Mouse (Mus musculus) hindbrain, embryonic 14.5 days (tissue): ENCODE data around the gene Bace1. TPM values are rescaled to one million over a fixed set of nuclear protein-coding genes. Genes with fewer than 3 reads are reported as not detected.
A peak's percentile ranks its signal among the peaks of the same experiment; 100 is the strongest.
"Not testable (repeated sequence)": the region's sequence is repeated elsewhere in the genome, so short reads cannot be mapped to it uniquely, and the experiment has no call there.

ENCODE experiments used
- ATAC-seq: fragments of 200-750 bp; cut with Nextera tagmentation; 2 replicates; pipeline ENCODE4 v1.8.0; 2017; ENCODE audit warnings: moderate number of reproducible peaks, mild to moderate bottlenecking, moderate TSS enrichment, moderate library complexity; ENCODE audit not compliant: low FRiP score
- DNase-seq: peaks from one replicate; pipeline ENCODE4 v3.0.0-alpha.2; 2015; ENCODE audit warnings: low spot score
- H3K27ac ChIP-seq: fragments of 300-500 bp; sonication (generic); 2 replicates; pipeline ENCODE4 v1.5.1; 2014; ENCODE audit warnings: mild to moderate bottlenecking, moderate library complexity
- H3K27me3 ChIP-seq: fragments of 300-500 bp; sonication (generic); 2 replicates; pipeline ENCODE4 v1.6.1; 2014; ENCODE audit warnings: mild to moderate bottlenecking, low read length, mixed read lengths; ENCODE audit not compliant: control insufficient read depth, insufficient read depth
- H3K36me3 ChIP-seq: fragments of 300-500 bp; sonication (generic); replicated peaks from 2 replicates; pipeline ENCODE4 v1.6.1; 2014; ENCODE audit not compliant: control insufficient read depth, insufficient read depth
- H3K4me1 ChIP-seq: fragments of 300-500 bp; sonication (generic); replicated peaks from 2 replicates; pipeline ENCODE4 v1.6.1; 2014; ENCODE audit warnings: antibody characterized with exemption, low read length, mixed read lengths; ENCODE audit not compliant: control insufficient read depth, insufficient read depth
- H3K4me2 ChIP-seq: fragments of 300-500 bp; sonication (generic); replicated peaks from 2 replicates; pipeline ENCODE4 v1.6.1; 2014; ENCODE audit warnings: mild to moderate bottlenecking, moderate library complexity
- H3K4me3 ChIP-seq: fragments of 300-500 bp; sonication (generic); replicated peaks from 2 replicates; pipeline ENCODE4 v1.5.1; 2014; ENCODE audit warnings: mild to moderate bottlenecking, low read length
- H3K9ac ChIP-seq: fragments of 300-500 bp; sonication (generic); 2 replicates; pipeline ENCODE4 v1.6.1; 2014
- H3K9me3 ChIP-seq: fragments of 300-500 bp; sonication (generic); 2 replicates; pipeline ENCODE4 v1.6.1; 2016; ENCODE audit warnings: low read length; ENCODE audit not compliant: control insufficient read depth
- WGBS: fragments of 180-500 bp; shearing (Covaris S2); extraction: QIAGEN DNeasy Blood & Tissue Kit; methylation state at CpG from one replicate; pipeline ENCODE4 v1.1.7; 2014; 5-methylcytosine and 5-hydroxymethylcytosine counted together
- polyA plus RNA-seq: library from polyadenylated mRNA; unstranded; fragments of >200 nt; fragmentation: Nextera tagmentation; extraction: Ambion mirVana; gene quantifications from 2 replicates; pipeline ENCODE4 v1.2.1, GENCODE M21; 2014

Bace1 gene
- polyA plus RNA-seq, 1 experiment from 2014 or later, result 46.0 TPM

GRCm38 (mm10) chr9:45843007-45843406, 4.6 kb downstream of the Bace1 start:
- ATAC-seq (no peak), DNase-seq (no peak)
- WGBS, result 81% methylated on average over 5 of the region's 5 CpGs
- no peaks in the 10 kb centered on the region for H3K36me3 ChIP-seq
- no peak overlapping the region for H3K9ac ChIP-seq
- peaks cover 36% of the 10 kb centered on the region for H3K4me1 ChIP-seq
- H3K4me3 ChIP-seq, result no peak overlapping the region
- H3K9me3 ChIP-seq, result no peaks in the 10 kb centered on the region
- no peak overlapping the region for H3K4me2 ChIP-seq
- no peaks in the 10 kb centered on the region for H3K27me3 ChIP-seq
- no peak overlapping the region for H3K27ac ChIP-seq

- H3K4me3 ChIP-seq, result no peak overlapping the region
- no peaks in the 10 kb centered on the region for H3K9me3 ChIP-seq
- WGBS, result 90% methylated on average over 1 of the region's 1 CpGs
- H3K27ac ChIP-seq, result no peak overlapping the region
- no peak overlapping the region for H3K9ac ChIP-seq
- DNase-seq (no peak), ATAC-seq (no peak)
- H3K4me1 ChIP-seq, result peaks cover 36% of the 10 kb centered on the region
- no peak overlapping the region for H3K4me2 ChIP-seq
- no peaks in the 10 kb centered on the region for H3K36me3 ChIP-seq
- H3K27me3 ChIP-seq, result no peaks in the 10 kb centered on the region
Observed at GRCm38 (mm10) chr9:45843780-45844179, 5.4 kb downstream of the Bace1 start.

DNA sequence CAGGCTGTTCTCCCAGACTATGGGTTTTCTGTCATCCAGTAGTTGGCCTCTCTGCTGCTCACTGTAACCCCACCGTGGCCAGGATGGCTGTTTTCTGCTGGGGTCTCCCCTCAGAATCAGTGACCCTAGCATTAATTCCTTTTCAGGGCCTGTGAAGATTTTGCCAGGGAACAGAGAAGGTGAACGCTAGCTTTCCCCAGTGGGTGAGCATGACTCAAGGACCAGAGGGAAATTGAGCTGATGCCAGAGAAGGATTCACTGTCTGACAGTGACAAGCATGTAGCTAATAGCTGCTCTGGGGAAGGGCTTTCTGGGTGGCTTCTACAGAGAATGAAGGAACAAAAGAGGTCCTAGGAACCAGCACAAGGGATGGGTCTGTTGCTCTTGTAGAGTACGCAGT, 7.2 kb downstream of the Bace1 start:
- DNase-seq, result no peak

GRCm38 (mm10) chr9:45846176-45846575, 7.8 kb downstream of the Bace1 start:
- not testable (repeated sequence) for H3K27me3 ChIP-seq, ATAC-seq, H3K4me3 ChIP-seq, H3K27ac ChIP-seq, DNase-seq, H3K9ac ChIP-seq, H3K9me3 ChIP-seq, H3K36me3 ChIP-seq, H3K4me2 ChIP-seq
- H3K4me1 ChIP-seq, result peaks cover 15% of the 10 kb centered on the region
- 81% methylated on average over 2 of the region's 2 CpGs for WGBS

More for the DNA sequence above, 7.2 kb downstream of the Bace1 start:
- Histone ChIP-seq H3K27me3 (no peaks in the 10 kb centered on the region), H3K4me3 (no peak overlapping the region), H3K4me1 (peaks cover 22% of the 10 kb centered on the region), H3K9me3 (no peaks in the 10 kb centered on the region), H3K27ac (no peak overlapping the region), H3K4me2 (no peak overlapping the region), H3K36me3 (no peaks in the 10 kb centered on the region), H3K9ac (no peak overlapping the region)
- ATAC-seq, result no peak
- WGBS, result 64% methylated on average over 3 of the region's 3 CpGs

- Histone ChIP-seq H3K27ac (no peak overlapping the region), H3K9me3 (no peaks in the 10 kb centered on the region), H3K4me3 (no peak overlapping the region), H3K9ac (no peak overlapping the region), H3K4me2 (no peak overlapping the region), H3K36me3 (0 out of 2 replicates have a peak, but pooled peaks cover under 1% of the 10 kb centered on the region), H3K27me3 (no peaks in the 10 kb centered on the region), H3K4me1 (peaks cover 7% of the 10 kb centered on the region; the same call in 1 of the 2 replicates)
- ATAC-seq, result no peak
- no peak for DNase-seq
- 87% methylated on average over 5 of the region's 5 CpGs for WGBS
Observed at GRCm38 (mm10) chr9:45846891-45847460, 8.6 kb downstream of the Bace1 start.

DNA sequence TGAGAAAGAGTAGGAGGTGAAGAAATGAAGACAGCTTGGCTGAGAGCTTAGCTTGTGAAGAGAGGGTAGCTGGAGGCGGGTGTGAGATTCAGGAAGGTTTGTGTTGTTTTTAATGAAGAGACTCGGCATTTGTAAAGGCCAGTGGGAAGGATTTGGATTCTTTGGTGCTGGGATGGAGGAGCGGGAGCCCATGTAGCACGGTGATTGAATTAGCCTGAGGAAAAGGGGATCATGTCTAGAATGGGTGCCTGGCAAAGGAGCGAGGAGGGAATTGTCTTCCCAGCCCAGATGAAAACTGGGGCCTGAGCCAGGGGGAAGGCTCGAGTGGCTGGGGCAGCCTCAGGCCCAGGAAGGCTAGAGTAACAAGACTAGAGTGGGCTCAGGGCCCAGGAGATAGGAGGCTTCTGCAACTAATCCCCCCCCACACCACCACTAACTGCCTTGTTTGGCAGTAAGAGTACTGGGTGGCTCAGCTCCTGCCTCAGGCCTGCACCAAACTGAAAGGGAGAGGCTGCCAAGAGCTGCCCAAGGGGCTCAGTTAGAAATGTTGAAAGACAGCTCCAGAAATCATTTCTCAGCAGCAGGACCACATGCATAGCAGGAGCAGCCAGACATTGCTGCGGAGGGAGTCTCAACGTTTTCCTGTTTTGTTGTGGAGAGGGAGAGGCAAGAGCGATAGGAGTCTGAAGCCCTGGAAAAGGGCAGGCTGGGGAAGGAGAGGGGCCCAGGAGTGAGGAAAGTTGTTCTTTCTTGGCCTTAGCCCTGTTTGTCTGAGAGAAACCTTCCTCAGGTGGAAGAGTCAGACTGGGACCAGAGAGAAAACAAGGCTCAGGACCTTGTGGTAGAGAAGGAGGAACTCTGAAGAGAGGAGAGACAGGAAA, 11.4 kb downstream of the Bace1 start:
- H3K9me3 ChIP-seq, result no peaks in the 10 kb centered on the region
- no peak; the same call in 1 of the 2 replicates for ATAC-seq
- H3K36me3 ChIP-seq, result peaks cover 24% of the 10 kb centered on the region; the same call in 1 of the 2 replicates
- H3K27ac ChIP-seq, result peak overlapping the region; percentile 51
- DNase-seq, result peak; percentile 29
- no peaks in the 10 kb centered on the region for H3K27me3 ChIP-seq
- H3K4me3 ChIP-seq, result no peak overlapping the region
- H3K9ac ChIP-seq, result 0 out of 2 replicates have a peak overlapping the region, but pooled peaks have one; percentile 22
- no peaks in the 10 kb centered on the region for H3K4me1 ChIP-seq
- no peak overlapping the region for H3K4me2 ChIP-seq
- 70% methylated on average over 9 of the region's 9 CpGs for WGBS

DNA sequence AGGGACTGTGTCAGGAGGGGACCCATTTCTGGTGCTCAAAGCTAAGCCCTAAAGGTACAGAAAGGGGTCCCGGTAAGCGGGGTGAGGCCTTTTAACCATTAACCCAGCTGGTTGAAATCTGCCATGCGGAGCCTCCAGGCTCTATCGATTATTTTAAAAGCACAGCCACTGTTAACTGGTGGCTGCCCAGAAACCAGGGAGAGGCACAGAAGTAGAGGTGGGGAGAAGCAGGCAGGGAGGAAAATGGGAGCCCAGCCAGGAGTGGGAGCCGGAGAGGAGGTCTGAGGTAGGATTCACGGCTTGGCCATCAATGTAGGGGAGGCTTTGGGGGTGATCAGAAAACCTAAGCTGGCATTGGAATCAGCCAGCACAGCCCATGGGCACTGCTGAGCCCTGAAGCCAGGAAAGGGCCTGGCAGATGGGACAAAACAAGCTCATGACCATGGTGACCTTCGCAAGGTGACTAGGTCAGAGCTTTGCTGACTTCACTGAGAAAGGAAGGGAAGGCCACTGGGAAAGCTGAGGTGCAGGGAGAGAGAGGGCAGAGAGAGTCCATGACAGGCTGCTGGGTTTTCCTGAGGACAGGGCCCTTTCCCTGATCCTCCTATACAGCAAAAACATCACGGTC, 12.3 kb downstream of the Bace1 start:
- no peak overlapping the region for H3K4me2 ChIP-seq
- peak overlapping the region; percentile 51; the same call in 1 of the 2 replicates for H3K27ac ChIP-seq
- no peaks in the 10 kb centered on the region for H3K4me1 ChIP-seq
- no peak for DNase-seq
- no peaks in the 10 kb centered on the region for H3K9me3 ChIP-seq
- 0 out of 2 replicates have a peak overlapping the region, but pooled peaks have one; percentile 22 for H3K9ac ChIP-seq
- H3K4me3 ChIP-seq, result no peak overlapping the region
- peaks cover 33% of the 10 kb centered on the region for H3K36me3 ChIP-seq
- H3K27me3 ChIP-seq, result no peaks in the 10 kb centered on the region
- 83% methylated on average over 8 of the region's 8 CpGs for WGBS
- no peak for ATAC-seq

DNA sequence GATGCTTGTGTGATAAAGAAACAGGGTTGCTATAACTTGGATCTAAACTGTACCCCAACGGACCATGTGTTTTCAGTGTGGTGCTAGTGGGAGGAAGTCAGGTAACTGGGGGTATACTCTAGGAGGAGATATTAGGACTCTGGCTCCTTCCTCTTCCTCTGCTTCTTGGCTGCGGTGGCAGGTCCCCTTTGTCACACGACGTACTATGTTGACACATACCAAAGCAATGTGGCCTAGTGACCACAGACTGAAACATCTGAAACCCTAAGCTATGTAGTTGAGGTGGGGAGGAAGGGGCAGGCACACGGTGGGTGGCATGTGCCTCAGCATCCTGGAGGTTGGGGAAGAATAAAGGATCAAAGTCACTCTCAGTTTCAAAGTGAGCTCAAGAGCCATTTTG, 12.9 kb downstream of the Bace1 start:
- no peak overlapping the region for H3K4me3 ChIP-seq
- H3K27me3 ChIP-seq, result no peaks in the 10 kb centered on the region
- no peak overlapping the region for H3K27ac ChIP-seq
- ATAC-seq, result no peak
- H3K9me3 ChIP-seq, result no peaks in the 10 kb centered on the region
- DNase-seq, result no peak
- H3K4me2 ChIP-seq, result no peak overlapping the region
- H3K9ac ChIP-seq, result no peak overlapping the region
- WGBS, result 70% methylated on average over 5 of the region's 5 CpGs
- H3K36me3 ChIP-seq, result peaks cover 40% of the 10 kb centered on the region
- H3K4me1 ChIP-seq, result no peaks in the 10 kb centered on the region

DNA sequence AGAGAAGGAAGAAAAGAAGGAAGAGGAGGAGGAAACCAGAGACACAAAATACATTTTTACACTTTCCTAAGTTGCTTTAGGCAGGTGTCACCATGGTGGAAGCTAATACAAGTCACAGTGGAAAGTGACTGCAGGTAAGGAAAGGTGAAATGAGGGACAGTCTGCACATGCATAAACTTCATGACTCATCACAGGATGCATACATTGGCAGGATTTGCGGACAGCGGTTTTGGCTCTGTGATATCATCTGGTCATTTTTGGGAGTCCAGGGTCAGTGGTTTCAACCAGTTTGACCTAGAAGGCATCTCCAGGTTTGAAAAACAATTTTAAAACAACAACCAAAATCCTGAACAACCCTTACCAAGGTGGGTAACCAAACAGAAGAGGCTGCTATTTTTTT, 13.4 kb downstream of the Bace1 start:
- H3K27me3 ChIP-seq, result no peaks in the 10 kb centered on the region
- H3K4me1 ChIP-seq, result no peaks in the 10 kb centered on the region
- peaks cover 44% of the 10 kb centered on the region for H3K36me3 ChIP-seq
- H3K27ac ChIP-seq, result no peak overlapping the region
- DNase-seq (no peak), ATAC-seq (no peak)
- H3K4me3 ChIP-seq, result no peak overlapping the region
- no peak overlapping the region for H3K4me2 ChIP-seq
- WGBS, result 91% methylated on average over 2 of the region's 2 CpGs
- H3K9me3 ChIP-seq, result no peaks in the 10 kb centered on the region
- H3K9ac ChIP-seq, result no peak overlapping the region
